Mouse (Mus musculus): ENCODE results near the gene Gbgt1.

- TF ChIP-seq POLR2A (IDR thresholded peaks at IDR 0.05; ENCODE audit: insufficient read depth, low read depth, low read length) (no peak), CTCF (IDR thresholded peaks at IDR 0.05; ENCODE audit: insufficient read depth, low read depth, low read length) (no peak)
Measured at GRCm38 (mm10) chr2:28522166-28522565, 25.5 kb downstream of the Gbgt1 start.

All from olfactory bulb, adult 2 months (tissue).